In genomic region chr14:9455986-9456385, GRCm38 (mm10) we compare ENCODE assay signal across 24 mouse cellular contexts.
"Had no signal": no experiment of that assay in that cellular context is flagged by ENCODE, and none has a peak within 500 bp of the region (broad histone marks: within the 10 kb centered on the region; RNA-seq: fewer than 3 reads in every experiment).

No protein-coding gene starts in this region.

- H3K4me3 ChIP-seq: heart, embryonic 10.5 days; heart, embryonic 12.5 days; hindbrain, embryonic 13.5 days; hindbrain, embryonic 15.5 days; intestine, embryonic 15.5 days; layer of hippocampus, adult 2 months; limb, embryonic 10.5 days; limb, embryonic 12.5 days; liver, embryonic 13.5 days; liver, embryonic 15.5 days had no signal

- DNase-seq: gastrocnemius, postnatal 14 days; gastrocnemius, postnatal 36 days; heart, adult 18-20 months; heart, postnatal 14 days; heart, postnatal 36 days; kidney, adult 18-20 months; kidney, adult 8-10 months; kidney, postnatal 10 days; kidney, postnatal 25 days; kidney, postnatal 4 days; layer of hippocampus, postnatal 36 days; liver; liver, embryonic 13.5 days; liver, postnatal 0 days had no signal

- H3K27ac ChIP-seq: heart, embryonic 10.5 days; hindbrain, embryonic 13.5 days; hindbrain, embryonic 15.5 days; hindbrain, postnatal 0 days; intestine, embryonic 15.5 days; layer of hippocampus, adult 2 months; limb, embryonic 10.5 days; limb, embryonic 12.5 days; liver, embryonic 13.5 days; liver, embryonic 15.5 days had no signal
